Mouse (Mus musculus) MEL (cell line): ENCODE data around the gene Fam122c.

Experiments used
- MYB ChIP-seq: IDR thresholded peaks from 2 replicates; pipeline ENCODE4 v1.6.1; 2011; ENCODE audit warnings: mild to moderate bottlenecking, low read depth, low read length, improper control_type of control experiment
- POLR2A ChIP-seq, 2 experiments: IDR thresholded peaks; 2 replicates each; pipeline ENCODE4 v1.6.1; 2011 to 2012; ENCODE audit warnings: low read length in 2 of 2, mild to moderate bottlenecking in 2 of 2, control low read depth in 1 of 2, improper control_type of control experiment in 1 of 2, low read depth in 1 of 2, moderate library complexity in 1 of 2; ENCODE audit not compliant: control insufficient read depth in 1 of 2, insufficient read depth in 1 of 2, poor library complexity in 1 of 2

DNA sequence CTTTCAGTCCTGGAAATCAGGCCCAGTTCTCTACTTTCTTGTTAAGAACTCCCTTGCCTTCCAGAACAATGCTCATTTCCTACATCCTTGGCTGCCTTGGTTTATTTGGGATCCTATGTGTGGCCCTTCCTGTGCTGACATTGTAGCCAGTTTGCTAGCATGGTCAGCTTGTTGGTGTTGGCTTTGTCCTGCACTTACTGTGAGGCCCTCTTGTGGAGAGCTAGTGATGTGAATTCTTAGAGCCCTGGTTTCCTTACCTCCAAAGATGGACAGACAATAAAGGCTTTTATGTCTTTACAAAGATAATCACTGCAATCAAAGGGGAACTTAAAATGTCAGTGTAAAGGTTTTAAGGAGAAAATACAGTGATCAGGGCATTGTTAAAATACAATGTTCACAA lies 64.1 kb downstream of the Fam122c start:
- TF ChIP-seq POLR2A (IDR thresholded peaks at IDR 0.05; ENCODE audit: control insufficient read depth in 1 of 2, insufficient read depth in 1 of 2, low read depth in 1 of 2, low read length in 2 of 2, poor library complexity in 1 of 2) (no peak), MYB (no peak)
